Mouse (Mus musculus) G1E (cell line): ENCODE results near the gene Pm20d2. TPM values are rescaled to one million over a fixed set of nuclear protein-coding genes. Genes with fewer than 3 reads are reported as not detected.

ENCODE experiments used
- ATAC-seq: 2 replicates; pipeline ENCODE4 v1.8.0; 2016; ENCODE audit warnings: mild to moderate bottlenecking; ENCODE audit not compliant: insufficient number of reproducible peaks, poor library complexity, low FRiP score, severe bottlenecking; ENCODE audit errors: extremely low read depth
- DNase-seq: peaks from one replicate; pipeline ENCODE4 v3.0.0; 2012; ENCODE audit warnings: low spot score
- H3K27me3 ChIP-seq: 2 replicates; pipeline ENCODE4 v1.6.1; 2012; ENCODE audit warnings: mild to moderate bottlenecking, low read length, inconsistent platforms; ENCODE audit not compliant: insufficient read depth
- H3K36me3 ChIP-seq: replicated peaks from 2 replicates; pipeline ENCODE3; 2012; ENCODE audit warnings: mild to moderate bottlenecking, inconsistent platforms
- H3K4me1 ChIP-seq: 2 replicates; pipeline ENCODE4 v1.6.1; 2012; ENCODE audit warnings: low read depth, low read length, inconsistent platforms, mixed read lengths; ENCODE audit not compliant: insufficient read depth
- H3K4me3 ChIP-seq: 2 replicates; pipeline ENCODE4 v1.5.1; 2012; ENCODE audit warnings: low read depth, mild to moderate bottlenecking, inconsistent platforms, low read length, moderate library complexity, mixed read lengths
- H3K9me3 ChIP-seq: replicated peaks from 2 replicates; pipeline ENCODE4 v1.6.1; 2012; ENCODE audit warnings: inconsistent platforms
- CTCF ChIP-seq: IDR thresholded peaks from 2 replicates; pipeline ENCODE4 v1.5.1; 2012; ENCODE audit warnings: low read depth, low read length, inconsistent platforms, mixed read lengths
- GATA1 ChIP-seq: IDR thresholded peaks from 2 replicates; pipeline ENCODE4 v1.6.1; 2012; ENCODE audit warnings: borderline replicate concordance, low read length, inconsistent platforms, mixed read lengths
- GATA2 ChIP-seq: IDR thresholded peaks from 2 replicates; pipeline ENCODE4 v1.6.1; 2012; ENCODE audit warnings: low read depth, low read length, inconsistent platforms, borderline replicate concordance
- POLR2AphosphoS5 ChIP-seq: IDR thresholded peaks from 2 replicates; pipeline ENCODE4 v1.6.1; 2012; ENCODE audit warnings: low read depth, low read length, inconsistent platforms; ENCODE audit not compliant: insufficient replicate concordance
- TAL1 ChIP-seq: conservative IDR thresholded peaks from 2 replicates; pipeline ENCODE4 v1.6.1; 2012; ENCODE audit warnings: low read depth, low read length, inconsistent platforms, mixed read lengths
- polyA plus RNA-seq: library from polyadenylated mRNA; stranded (reverse); fragments of >175 nt; gene quantifications from 2 replicates; pipeline ENCODE4 v1.2.3, GENCODE M21; 2012
- total RNA-seq, 2 experiments: library from RNA; stranded (forward) in 1 of 2; stranded (reverse) in 1 of 2; fragments of 200-1000 nt in 1 of 2; fragments of >200 nt in 1 of 2; fragmentation: Nextera tagmentation in 1 of 2; gene quantifications; 2 replicates each; pipeline ENCODE4 v1.2.3; 2014 to 2017

Gene Pm20d2
- not detected in 2 replicates for total RNA-seq (2014; fragmentation: Nextera tagmentation)
- not detected in 2 replicates for total RNA-seq (2017)
- not detected in 2 replicates for polyA plus RNA-seq

- Histone ChIP-seq H3K27me3 (peaks cover 3% of the 10 kb centered on the region; the same call in 1 of the 2 replicates), H3K36me3 (no peaks in the 10 kb centered on the region), H3K9me3 (peaks cover 10% of the 10 kb centered on the region), H3K4me1 (no peaks in the 10 kb centered on the region), H3K4me3 (no peak within 1 kb of the TSS; the same call in 1 of the 2 replicates)
- DNase-seq (no peak), ATAC-seq (no peak)
- TF ChIP-seq GATA2 (no peak), POLR2AphosphoS5 (no peak), TAL1 (no peak), GATA1 (no peak), CTCF (no peak)
These were observed at the start of gene Pm20d2 for GRCm38 (mm10) chr4:33189735-33190036. Gene Pm20d2, minus strand, starts transcription at chr4:33189737.

- ATAC-seq (no peak), DNase-seq (no peak)
- Histone ChIP-seq H3K9me3 (no peaks in the 10 kb centered on the region), H3K4me1 (no peaks in the 10 kb centered on the region), H3K27me3 (peaks cover 9% of the 10 kb centered on the region), H3K4me3 (no peak overlapping the region), H3K36me3 (no peaks in the 10 kb centered on the region)
- TF ChIP-seq TAL1: no peak
- TF ChIP-seq GATA1: no peak
- no peak for TF ChIP-seq GATA2
- no peak for TF ChIP-seq CTCF
- no peak for TF ChIP-seq POLR2AphosphoS5
These were observed 41.3 kb upstream of the Pm20d2 start for GRCm38 (mm10) chr4:33230881-33231280.

- peaks cover 9% of the 10 kb centered on the region for H3K27me3 ChIP-seq
- H3K36me3 ChIP-seq: no peaks in the 10 kb centered on the region
- ATAC-seq (no peak), DNase-seq (no peak)
- TF ChIP-seq GATA1 (no peak), POLR2AphosphoS5 (no peak), CTCF (no peak), TAL1 (no peak), GATA2 (no peak)
- no peak overlapping the region for H3K4me3 ChIP-seq
- no peaks in the 10 kb centered on the region for H3K9me3 ChIP-seq
- 0 out of 2 replicates have a peak, but pooled peaks cover under 1% of the 10 kb centered on the region for H3K4me1 ChIP-seq
These were observed 40.1 kb upstream of the Pm20d2 start for GRCm38 (mm10) chr4:33229639-33230038.

- H3K9me3 ChIP-seq: no peaks in the 10 kb centered on the region
- DNase-seq (no peak), ATAC-seq (no peak)
- H3K4me3 ChIP-seq: no peak overlapping the region
- no peaks in the 10 kb centered on the region for H3K36me3 ChIP-seq
- H3K4me1 ChIP-seq: 0 out of 2 replicates have a peak, but pooled peaks cover 2% of the 10 kb centered on the region
- TF ChIP-seq GATA1 (no peak), CTCF (no peak), GATA2 (no peak), TAL1 (no peak), POLR2AphosphoS5 (no peak)
- H3K27me3 ChIP-seq: peaks cover 2% of the 10 kb centered on the region; the same call in 1 of the 2 replicates
These were observed 37.6 kb upstream of the Pm20d2 start for GRCm38 (mm10) chr4:33227164-33227563.

- Histone ChIP-seq H3K27me3 (no peaks in the 10 kb centered on the region), H3K4me1 (0 out of 2 replicates have a peak, but pooled peaks cover 2% of the 10 kb centered on the region), H3K9me3 (no peaks in the 10 kb centered on the region), H3K4me3 (no peak overlapping the region), H3K36me3 (no peaks in the 10 kb centered on the region)
- ATAC-seq: no peak
- TF ChIP-seq GATA1 (no peak), TAL1 (no peak), POLR2AphosphoS5 (no peak), GATA2 (no peak), CTCF (no peak)
- no peak for DNase-seq
These were observed 34.6 kb upstream of the Pm20d2 start for GRCm38 (mm10) chr4:33224003-33224675.

GRCm38 (mm10) chr4:33221847-33222246 is 32.3 kb upstream of the Pm20d2 start:
- Histone ChIP-seq H3K9me3 (no peaks in the 10 kb centered on the region), H3K36me3 (no peaks in the 10 kb centered on the region), H3K4me3 (no peak overlapping the region), H3K27me3 (no peaks in the 10 kb centered on the region; the same call in 1 of the 2 replicates), H3K4me1 (0 out of 2 replicates have a peak, but pooled peaks cover 2% of the 10 kb centered on the region)
- no peak for ATAC-seq
- TF ChIP-seq POLR2AphosphoS5 (no peak), GATA2 (no peak), CTCF (no peak), TAL1 (no peak), GATA1 (no peak)
- DNase-seq: no peak
